Mouse (Mus musculus) embryonic facial prominence, embryonic 14.5 days (tissue): ENCODE data around the gene Ppcdc. TPM values are rescaled to one million over a fixed set of nuclear protein-coding genes. Genes with fewer than 3 reads are reported as not detected.

Experiments
- ATAC-seq: fragments of 200-750 bp; cut with Nextera tagmentation; 2 replicates; pipeline ENCODE4 v1.8.0; 2017; ENCODE audit warnings: low read depth, moderate number of reproducible peaks, moderate TSS enrichment
- DNase-seq: peaks from one replicate; pipeline ENCODE4 v3.0.0-alpha.2; 2015; ENCODE audit warnings: low spot score
- H3K27ac ChIP-seq: fragments of 300-500 bp; sonication (generic); replicated peaks from 2 replicates; pipeline ENCODE4 v1.5.1; 2014; ENCODE audit warnings: low read depth, mild to moderate bottlenecking, low read length, moderate library complexity
- H3K27me3 ChIP-seq: fragments of 300-500 bp; sonication (generic); replicated peaks from 2 replicates; pipeline ENCODE4 v1.6.1; 2014; ENCODE audit warnings: low read length; ENCODE audit not compliant: control insufficient read depth, insufficient read depth
- H3K36me3 ChIP-seq: fragments of 300-500 bp; sonication (generic); 2 replicates; pipeline ENCODE4 v1.6.1; 2014; ENCODE audit warnings: low read length, mixed read lengths; ENCODE audit not compliant: control insufficient read depth, insufficient read depth
- H3K4me1 ChIP-seq: fragments of 300-500 bp; sonication (generic); 2 replicates; pipeline ENCODE4 v1.6.1; 2014; ENCODE audit warnings: antibody characterized with exemption, low read length; ENCODE audit not compliant: control insufficient read depth, insufficient read depth
- H3K4me2 ChIP-seq: fragments of 300-500 bp; sonication (generic); 2 replicates; pipeline ENCODE4 v1.6.1; 2014; ENCODE audit warnings: low read depth, mild to moderate bottlenecking, low read length, moderate library complexity, mixed read lengths
- H3K4me3 ChIP-seq: fragments of 300-500 bp; sonication (generic); 2 replicates; pipeline ENCODE4 v1.5.1; 2014; ENCODE audit warnings: low read depth, mild to moderate bottlenecking, low read length
- H3K9ac ChIP-seq: fragments of 300-500 bp; sonication (generic); 2 replicates; pipeline ENCODE4 v1.6.1; 2014; ENCODE audit warnings: low read depth, mild to moderate bottlenecking, low read length, moderate library complexity, mixed read lengths
- H3K9me3 ChIP-seq: fragments of 300-500 bp; sonication (generic); 2 replicates; pipeline ENCODE4 v1.6.1; 2016; ENCODE audit warnings: low read length; ENCODE audit not compliant: control insufficient read depth
- WGBS: fragments of 180-500 bp; shearing (Covaris S2); extraction: QIAGEN DNeasy Blood & Tissue Kit; methylation state at CpG from one replicate; pipeline ENCODE4 v1.1.7; 2014; 5-methylcytosine and 5-hydroxymethylcytosine counted together
- polyA plus RNA-seq: library from polyadenylated mRNA; unstranded; fragments of >200 nt; fragmentation: Nextera tagmentation; extraction: Ambion mirVana; gene quantifications from 2 replicates; pipeline ENCODE4 v1.2.1, GENCODE M21; 2014

Gene Ppcdc
- polyA plus RNA-seq, 1 experiment from 2014 or later, result 20.2 TPM

DNA sequence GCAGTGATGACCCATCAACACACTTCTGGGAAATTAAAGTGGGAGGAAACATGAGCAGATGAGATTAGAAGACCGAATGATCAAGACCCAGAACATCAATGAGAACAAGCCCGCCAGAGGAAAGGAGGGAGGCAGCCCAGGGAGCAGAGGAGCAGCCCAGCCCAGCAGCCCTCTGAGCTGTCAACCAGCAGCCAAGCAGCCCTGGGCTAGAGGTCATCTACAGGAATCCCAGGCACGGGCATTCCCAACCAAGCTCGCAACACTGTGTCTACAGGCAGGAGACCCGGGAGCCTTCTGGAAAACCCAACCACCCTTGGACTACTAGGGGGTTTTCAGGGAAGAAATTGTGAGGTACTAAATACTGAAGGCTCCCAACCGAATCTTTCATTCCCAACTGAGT, 15.9 kb downstream of the Ppcdc start:
- Histone ChIP-seq H3K36me3 (no peaks in the 10 kb centered on the region), H3K4me1 (peaks cover 27% of the 10 kb centered on the region), H3K27me3 (no peaks in the 10 kb centered on the region), H3K9me3 (no peaks in the 10 kb centered on the region), H3K4me3 (no peak overlapping the region), H3K9ac (no peak overlapping the region), H3K4me2 (no peak overlapping the region), H3K27ac (no peak overlapping the region)
- DNase-seq, result no peak
- no peak for ATAC-seq
- 63% methylated on average over 6 of the region's 6 CpGs for WGBS

DNA sequence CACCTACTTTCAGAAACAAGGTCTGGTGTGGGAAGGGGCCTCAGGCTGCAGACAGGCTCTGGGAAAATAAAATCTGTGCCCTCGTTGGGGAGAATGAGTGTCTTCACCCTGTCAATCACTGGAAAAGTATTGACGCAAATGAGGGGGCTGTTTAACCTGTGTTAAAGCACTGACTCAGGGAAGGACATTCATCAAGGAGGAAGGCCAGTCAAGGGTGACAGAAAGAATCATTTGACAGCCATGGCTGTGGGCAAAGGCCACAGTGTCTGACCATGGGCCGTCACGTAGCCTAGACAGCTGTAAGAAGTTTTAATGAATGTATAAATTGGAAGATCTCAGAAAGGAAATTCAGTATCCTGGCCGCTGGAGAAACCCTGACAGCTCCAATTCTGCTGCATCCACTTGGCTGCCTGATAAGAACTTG, 18.2 kb downstream of the Ppcdc start:
- H3K27ac ChIP-seq, result peak overlapping the region; percentile 87
- 0 out of 2 replicates have a peak, but pooled peaks cover 3% of the 10 kb centered on the region for H3K36me3 ChIP-seq
- H3K4me1 ChIP-seq, result peaks cover 20% of the 10 kb centered on the region
- ATAC-seq, result no peak
- H3K4me2 ChIP-seq, result no peak overlapping the region
- no peak overlapping the region for H3K4me3 ChIP-seq
- no peaks in the 10 kb centered on the region for H3K9me3 ChIP-seq
- H3K27me3 ChIP-seq, result no peaks in the 10 kb centered on the region
- no peak overlapping the region for H3K9ac ChIP-seq
- no peak for DNase-seq
- WGBS, result 68% methylated on average over 5 of the region's 5 CpGs

DNA sequence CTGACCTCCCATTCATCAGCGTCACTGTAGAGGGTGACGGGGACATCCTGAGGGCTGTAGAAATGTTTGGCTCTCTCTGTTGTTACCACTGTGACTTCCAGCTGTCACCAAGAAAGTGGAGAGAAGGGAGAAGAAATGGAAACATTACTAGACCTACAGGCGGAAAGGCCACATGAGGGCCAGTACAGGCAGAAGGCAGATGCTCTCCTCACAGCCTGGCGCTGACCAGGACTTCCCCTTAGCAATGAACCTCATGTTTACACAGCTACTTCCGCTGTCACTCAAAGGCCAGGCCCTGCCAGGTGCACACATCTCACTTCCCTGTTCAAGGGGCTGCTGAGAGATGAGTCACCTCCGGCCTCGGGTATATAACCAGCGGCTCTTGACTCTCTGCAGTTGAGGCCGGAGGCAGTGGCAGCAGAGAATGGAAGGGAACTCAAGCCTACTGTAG, 18.8 kb downstream of the Ppcdc start:
- Histone ChIP-seq H3K27me3 (no peaks in the 10 kb centered on the region), H3K4me3 (no peak overlapping the region), H3K4me2 (peak overlapping the region; percentile 31; the same call in 1 of the 2 replicates), H3K9me3 (no peaks in the 10 kb centered on the region), H3K4me1 (peaks cover 20% of the 10 kb centered on the region), H3K27ac (peak overlapping the region; percentile 87), H3K36me3 (0 out of 2 replicates have a peak, but pooled peaks cover 3% of the 10 kb centered on the region), H3K9ac (0 out of 2 replicates have a peak overlapping the region, but pooled peaks have one; percentile 34)
- WGBS, result 57% methylated on average over 9 of the region's 9 CpGs
- DNase-seq (peak; percentile 70), ATAC-seq (peak; percentile 13; the same call in 1 of the 2 replicates)

DNA sequence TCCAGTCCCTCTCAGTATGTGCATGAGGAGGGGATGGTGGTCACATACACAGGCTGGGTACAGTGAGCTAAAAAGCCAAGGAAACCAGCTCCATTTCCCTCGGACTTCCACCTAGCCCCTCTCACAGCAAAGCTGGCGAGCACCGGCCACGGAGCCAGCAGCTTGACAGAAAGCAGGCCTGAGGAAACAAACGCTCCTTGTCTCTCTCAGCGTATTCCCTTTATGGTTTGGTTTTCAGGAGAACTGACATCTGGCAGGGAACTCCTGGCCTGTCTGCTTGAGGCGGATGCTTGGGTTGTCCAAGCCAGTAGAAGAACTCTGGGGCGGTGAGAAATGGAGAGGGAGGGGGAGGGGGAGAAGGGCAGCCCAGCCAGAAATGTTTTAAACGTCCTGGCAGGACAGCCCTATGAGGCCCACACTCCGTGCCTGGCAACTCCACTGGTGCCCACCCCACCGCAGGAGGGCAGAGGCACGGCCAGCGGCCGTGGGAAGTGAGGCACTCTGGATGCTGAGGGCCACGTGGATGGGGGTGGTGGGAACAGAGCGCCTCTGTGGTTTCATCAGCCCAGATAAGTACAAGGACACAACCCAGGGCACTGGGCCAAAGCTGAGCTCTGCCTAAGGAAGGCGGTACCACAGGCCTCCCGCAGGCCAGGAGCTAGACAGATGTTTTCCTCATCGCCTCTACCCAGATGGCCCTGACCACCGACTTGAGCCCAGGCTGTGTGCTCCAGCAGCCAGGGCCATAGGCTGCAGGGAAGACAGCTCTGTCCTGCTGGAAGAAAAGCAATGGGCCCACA, 19.4 kb downstream of the Ppcdc start:
- Histone ChIP-seq H3K4me3 (no peak overlapping the region), H3K9me3 (no peaks in the 10 kb centered on the region), H3K4me1 (peaks cover 20% of the 10 kb centered on the region), H3K36me3 (0 out of 2 replicates have a peak, but pooled peaks cover 3% of the 10 kb centered on the region), H3K9ac (peak overlapping the region; percentile 34; the same call in 1 of the 2 replicates), H3K27ac (peak overlapping the region; percentile 87), H3K27me3 (no peaks in the 10 kb centered on the region), H3K4me2 (peak overlapping the region; percentile 31)
- 24% methylated on average over 19 of the region's 20 CpGs for WGBS
- peak; percentile 94 for DNase-seq
- peak; percentile 91 for ATAC-seq

DNA sequence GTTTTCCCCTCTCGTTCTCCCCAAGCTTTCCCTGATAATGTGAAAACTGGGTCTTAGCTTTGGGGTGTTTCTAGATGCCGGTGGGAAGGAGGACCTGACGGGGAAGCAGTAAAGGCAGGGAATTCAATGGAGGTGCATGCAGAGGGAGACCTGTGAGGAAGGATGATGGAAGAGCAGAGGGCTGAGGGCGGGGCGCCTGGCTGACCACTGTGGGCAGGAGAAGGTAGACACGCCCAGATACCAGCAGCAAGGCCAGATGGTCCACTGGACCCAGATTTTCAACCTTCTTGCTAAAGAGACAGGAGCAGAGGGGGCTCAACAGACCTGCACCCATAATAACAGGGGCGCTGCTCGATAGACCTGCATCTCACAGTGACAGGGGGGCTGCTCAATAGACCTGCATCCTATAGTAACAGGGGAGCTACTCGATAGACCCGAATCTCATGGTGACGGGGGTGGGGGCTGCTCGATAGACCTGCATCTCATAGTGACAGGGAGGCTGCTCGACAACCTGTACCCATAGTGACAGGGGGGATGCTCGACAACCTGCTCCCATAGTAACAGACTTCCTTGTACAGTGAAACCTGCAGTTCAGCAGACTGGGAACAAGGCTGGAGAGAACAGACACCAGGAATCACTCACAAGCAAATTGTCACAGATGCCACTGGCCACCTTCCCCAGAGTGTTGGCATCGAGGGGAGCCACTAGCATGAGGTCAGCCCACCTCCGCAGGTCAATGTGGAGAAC, 20.2 kb downstream of the Ppcdc start:
- Histone ChIP-seq H3K27me3 (no peaks in the 10 kb centered on the region), H3K4me2 (no peak overlapping the region), H3K36me3 (0 out of 2 replicates have a peak, but pooled peaks cover 3% of the 10 kb centered on the region), H3K9ac (peak overlapping the region; percentile 34; the same call in 1 of the 2 replicates), H3K4me1 (peaks cover 20% of the 10 kb centered on the region), H3K9me3 (no peaks in the 10 kb centered on the region), H3K27ac (peak overlapping the region; percentile 87), H3K4me3 (no peak overlapping the region)
- 80% methylated on average over 16 of the region's 16 CpGs for WGBS
- no peak for ATAC-seq
- no peak for DNase-seq

DNA sequence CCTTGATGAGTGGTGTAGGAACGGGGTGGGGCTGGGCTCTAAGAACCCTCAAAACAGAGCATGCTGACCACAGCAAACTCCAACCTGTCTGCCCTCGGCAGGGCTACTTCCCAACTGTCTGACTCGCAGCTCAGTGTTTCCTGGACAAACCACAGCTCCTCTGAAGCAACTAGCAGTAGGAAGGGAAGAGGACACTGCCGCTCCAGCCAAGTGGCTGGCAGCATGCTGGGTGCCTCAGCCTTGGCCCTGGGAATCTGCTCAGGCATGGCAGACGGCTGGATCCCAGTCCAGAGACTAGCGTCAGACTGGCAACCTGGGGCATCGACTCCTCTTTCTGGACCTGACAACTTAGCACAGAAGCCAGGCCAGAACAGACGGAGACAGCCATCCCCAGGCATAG, 22.6 kb downstream of the Ppcdc start:
- no peaks in the 10 kb centered on the region for H3K9me3 ChIP-seq
- no peak for ATAC-seq
- WGBS, result 86% methylated on average over 8 of the region's 8 CpGs
- no peak overlapping the region for H3K4me2 ChIP-seq
- DNase-seq, result no peak
- H3K4me1 ChIP-seq, result peaks cover 20% of the 10 kb centered on the region
- H3K36me3 ChIP-seq, result 0 out of 2 replicates have a peak, but pooled peaks cover 3% of the 10 kb centered on the region
- H3K4me3 ChIP-seq, result no peak overlapping the region
- H3K27ac ChIP-seq, result no peak overlapping the region
- no peaks in the 10 kb centered on the region for H3K27me3 ChIP-seq
- H3K9ac ChIP-seq, result no peak overlapping the region

DNA sequence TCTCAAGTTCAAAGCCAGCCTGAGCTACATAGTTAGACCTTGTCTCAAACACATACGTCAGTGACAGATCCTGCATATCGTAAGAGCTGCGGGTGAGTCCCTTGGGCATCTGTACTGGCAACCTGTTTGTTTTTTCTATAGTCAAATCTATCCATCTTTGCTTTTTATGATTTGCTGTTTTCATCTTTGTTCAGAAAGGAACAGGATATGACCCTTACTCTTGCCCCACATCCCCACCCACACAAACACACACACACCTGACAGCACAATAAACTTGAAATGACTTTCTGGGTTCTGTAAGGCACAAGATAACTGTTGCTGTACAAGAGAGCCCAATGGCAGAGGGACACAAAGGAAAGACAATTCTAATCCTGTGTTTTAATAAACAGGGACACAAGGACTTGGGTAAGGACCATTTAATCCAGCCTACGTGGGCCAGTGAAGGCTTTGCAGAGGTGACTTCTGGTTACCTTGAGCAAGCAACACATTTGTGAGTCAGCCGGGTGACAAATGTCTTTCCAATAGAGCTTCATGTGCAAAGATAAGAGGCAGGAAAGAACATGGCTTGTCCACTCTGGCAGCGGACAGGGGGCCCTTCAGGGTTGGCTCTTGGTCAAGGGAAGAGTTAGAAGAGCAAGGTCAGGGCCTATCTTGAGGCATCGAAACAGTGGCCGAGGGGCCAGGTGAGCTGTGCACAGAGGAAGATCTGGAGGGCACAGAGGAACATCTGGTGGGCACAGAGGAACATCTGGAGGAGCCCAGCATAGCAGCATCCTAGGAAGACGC, 32.6 kb downstream of the Ppcdc start:
- Histone ChIP-seq H3K4me2 (no peak overlapping the region), H3K4me3 (no peak overlapping the region), H3K9me3 (no peaks in the 10 kb centered on the region), H3K27me3 (no peaks in the 10 kb centered on the region), H3K9ac (no peak overlapping the region), H3K27ac (no peak overlapping the region), H3K36me3 (no peaks in the 10 kb centered on the region), H3K4me1 (no peaks in the 10 kb centered on the region)
- WGBS, result 85% methylated on average over 9 of the region's 9 CpGs
- ATAC-seq, result no peak
- DNase-seq, result no peak

DNA sequence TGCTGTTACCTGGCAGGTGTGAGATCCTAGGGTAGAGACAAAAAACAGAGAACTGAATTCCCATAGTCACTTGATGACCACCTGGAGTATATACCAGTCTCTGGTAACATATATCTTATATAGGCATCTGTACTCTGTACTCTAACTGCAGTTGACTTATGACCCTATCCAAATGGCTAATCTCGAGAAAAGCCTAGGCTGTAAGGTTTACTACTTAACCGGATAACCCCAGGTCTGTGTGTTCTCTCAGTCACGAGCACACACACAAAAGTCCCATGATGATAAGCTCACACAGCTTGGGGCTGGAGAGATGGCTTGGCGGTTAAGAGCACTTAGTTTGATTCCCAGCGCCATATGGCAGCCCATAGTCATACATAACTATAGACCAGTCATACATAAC, 33.5 kb downstream of the Ppcdc start:
- Histone ChIP-seq H3K9ac (no peak overlapping the region), H3K4me3 (no peak overlapping the region), H3K9me3 (no peaks in the 10 kb centered on the region), H3K4me1 (no peaks in the 10 kb centered on the region), H3K4me2 (no peak overlapping the region), H3K27ac (no peak overlapping the region), H3K36me3 (no peaks in the 10 kb centered on the region), H3K27me3 (no peaks in the 10 kb centered on the region)
- 86% methylated on average over 5 of the region's 5 CpGs for WGBS
- no peak for ATAC-seq
- no peak for DNase-seq
